Mouse (Mus musculus): Measurements from ENCODE around the gene Actg2.

DNA sequence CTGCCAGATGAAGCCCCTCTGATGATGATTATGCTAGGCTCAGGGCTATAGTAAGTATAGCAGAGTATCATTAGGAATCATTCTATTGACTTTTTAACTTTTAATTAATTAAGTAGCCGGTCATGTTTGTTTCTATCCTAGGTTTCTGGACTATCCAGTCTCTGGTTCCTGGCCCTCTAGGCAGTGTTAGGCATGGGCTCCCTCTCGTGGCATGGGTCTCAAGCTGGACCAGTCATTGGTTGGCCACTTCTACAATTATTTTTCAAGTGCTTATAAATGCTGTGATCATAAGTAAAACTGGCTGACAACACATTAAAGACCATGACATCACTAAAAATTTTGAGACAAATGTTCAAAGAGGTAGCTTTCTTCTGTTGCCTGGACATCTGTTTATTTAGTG is 25.9 kb downstream of the Actg2 start:
- TF ChIP-seq POLR2A (IDR thresholded peaks at IDR 0.05; ENCODE audit: insufficient read length, low read depth) (no peak), E2F4 (IDR thresholded peaks at IDR 0.05; ENCODE audit: insufficient read depth) (no peak), MYOG (IDR thresholded peaks at IDR 0.05; ENCODE audit: control insufficient read depth in 1 of 3, insufficient read depth in 1 of 3, insufficient read length in 2 of 3, low read depth in 2 of 3) (no peak), POLR2AphosphoS2 (IDR thresholded peaks at IDR 0.05; ENCODE audit: insufficient read length, low read depth) (no peak), MAX (IDR thresholded peaks at IDR 0.05; ENCODE audit: low read depth) (no peak), USF1 (IDR thresholded peaks at IDR 0.05; ENCODE audit: low read depth) (no peak)
